Mouse (Mus musculus): ENCODE measurements around the gene Cldn15. TPM values are rescaled to one million over a fixed set of nuclear protein-coding genes. Genes with fewer than 3 reads are reported as not detected.

Gene Cldn15
- polyA plus RNA-seq, 2 experiments: 2.8 to 4.2 TPM

GRCm38 (mm10) chr5:136957250-136957649 is 9.2 kb upstream of the Cldn15 start:
- DNase-seq (ENCODE audit: low read depth in 3 of 3, low spot score in 3 of 3): no peak
- no peak for ATAC-seq (ENCODE audit: insufficient read depth)
- H3K9ac ChIP-seq (replicated peaks): no peak overlapping the region
- H3K36me3 ChIP-seq (replicated peaks; ENCODE audit: control insufficient read depth, insufficient read depth, low read depth): no peaks in the 10 kb centered on the region
- WGBS (ENCODE audit: insufficient replicate concordance): 65% methylated on average over 1 of the region's 1 CpGs
- peaks cover 10% of the 10 kb centered on the region in 2 experiments; a peak in 3 of 4 replicates for H3K4me1 ChIP-seq (replicated peaks; ENCODE audit: control insufficient read depth in 2 of 2, insufficient read depth in 2 of 2, low read length in 1 of 2)
- H3K4me3 ChIP-seq (ENCODE audit: insufficient read depth in 1 of 2, low read depth in 2 of 2, low read length in 2 of 2): no peak overlapping the region
- H3K27me3 ChIP-seq (ENCODE audit: control insufficient read depth, insufficient read depth, low read length): no peaks in the 10 kb centered on the region
- no peaks in the 10 kb centered on the region for H3K9me3 ChIP-seq (ENCODE audit: control insufficient read depth, low read length)
- H3K4me2 ChIP-seq (ENCODE audit: low read depth): no peak overlapping the region
- H3K27ac ChIP-seq: no peak overlapping the region
- TF ChIP-seq EP300 (IDR thresholded peaks at IDR 0.05; ENCODE audit: low read depth): no peak
- no peak for TF ChIP-seq CTCF (IDR thresholded peaks at IDR 0.05; ENCODE audit: low read depth)

GRCm38 (mm10) chr5:136958991-136959605 is 7.3 kb upstream of the Cldn15 start:
- H3K27me3 ChIP-seq (ENCODE audit: control insufficient read depth, insufficient read depth, low read length): no peaks in the 10 kb centered on the region
- no peak overlapping the region for H3K9ac ChIP-seq (replicated peaks)
- no peak for TF ChIP-seq CTCF (IDR thresholded peaks at IDR 0.05; ENCODE audit: low read depth)
- TF ChIP-seq EP300 (IDR thresholded peaks at IDR 0.05; ENCODE audit: low read depth): no peak
- no peak overlapping the region for H3K27ac ChIP-seq
- peaks cover 10% of the 10 kb centered on the region for H3K36me3 ChIP-seq (replicated peaks; ENCODE audit: control insufficient read depth, insufficient read depth, low read depth)
- no peaks in the 10 kb centered on the region for H3K9me3 ChIP-seq (ENCODE audit: control insufficient read depth, low read length)
- H3K4me2 ChIP-seq (ENCODE audit: low read depth): no peak overlapping the region
- DNase-seq (ENCODE audit: low read depth in 3 of 3, low spot score in 3 of 3) (no peak), ATAC-seq (ENCODE audit: insufficient read depth) (no peak)
- 65% methylated on average over 5 of the region's 5 CpGs for WGBS (ENCODE audit: insufficient replicate concordance)
- H3K4me1 ChIP-seq (replicated peaks; ENCODE audit: control insufficient read depth in 2 of 2, insufficient read depth in 2 of 2, low read length in 1 of 2): peaks cover 18% of the 10 kb centered on the region in 2 experiments
- H3K4me3 ChIP-seq (ENCODE audit: insufficient read depth in 1 of 2, low read depth in 2 of 2, low read length in 2 of 2): no peak overlapping the region

- WGBS (ENCODE audit: insufficient replicate concordance): 80% methylated on average over 6 of the region's 6 CpGs
- no peak overlapping the region for H3K4me3 ChIP-seq (ENCODE audit: insufficient read depth in 1 of 2, low read depth in 2 of 2, low read length in 2 of 2)
- TF ChIP-seq EP300 (IDR thresholded peaks at IDR 0.05; ENCODE audit: low read depth) (no peak), CTCF (IDR thresholded peaks at IDR 0.05; ENCODE audit: low read depth) (no peak)
- no peaks in the 10 kb centered on the region for H3K27me3 ChIP-seq (ENCODE audit: control insufficient read depth, insufficient read depth, low read length)
- H3K36me3 ChIP-seq (replicated peaks; ENCODE audit: control insufficient read depth, insufficient read depth, low read depth): peaks cover 13% of the 10 kb centered on the region
- ATAC-seq (ENCODE audit: insufficient read depth) (no peak), DNase-seq (ENCODE audit: low read depth in 3 of 3, low spot score in 3 of 3) (no peak)
- peaks cover 25 to 26% of the 10 kb centered on the region in 2 experiments for H3K4me1 ChIP-seq (replicated peaks; ENCODE audit: control insufficient read depth in 2 of 2, insufficient read depth in 2 of 2, low read length in 1 of 2)
- no peak overlapping the region for H3K9ac ChIP-seq (replicated peaks)
- no peak overlapping the region for H3K27ac ChIP-seq
- no peak overlapping the region for H3K4me2 ChIP-seq (ENCODE audit: low read depth)
- H3K9me3 ChIP-seq (ENCODE audit: control insufficient read depth, low read length): no peaks in the 10 kb centered on the region
Observed at GRCm38 (mm10) chr5:136960053-136960452, 6.4 kb upstream of the Cldn15 start.

GRCm38 (mm10) chr5:136961334-136961982 is 5.0 kb upstream of the Cldn15 start:
- Histone ChIP-seq H3K36me3 (replicated peaks; ENCODE audit: control insufficient read depth, insufficient read depth, low read depth) (peaks cover 19% of the 10 kb centered on the region), H3K27ac (peak overlapping the region; percentile 86), H3K27me3 (ENCODE audit: control insufficient read depth, insufficient read depth, low read length) (no peaks in the 10 kb centered on the region), H3K4me2 (ENCODE audit: low read depth) (peak overlapping the region; percentile 90), H3K9me3 (ENCODE audit: control insufficient read depth, low read length) (no peaks in the 10 kb centered on the region), H3K4me3 (ENCODE audit: insufficient read depth in 1 of 2, low read depth in 2 of 2, low read length in 2 of 2) (peak overlapping the region; percentile 80 to 82), H3K9ac (replicated peaks) (peak overlapping the region; percentile 93), H3K4me1 (replicated peaks; ENCODE audit: control insufficient read depth in 2 of 2, insufficient read depth in 2 of 2, low read length in 1 of 2) (peaks cover 39 to 40% of the 10 kb centered on the region in 2 experiments)
- WGBS (ENCODE audit: insufficient replicate concordance): 31% methylated on average over 5 of the region's 5 CpGs
- ATAC-seq (ENCODE audit: insufficient read depth) (no peak), DNase-seq (ENCODE audit: low read depth in 3 of 3, low spot score in 3 of 3) (no peak)
- TF ChIP-seq EP300 (IDR thresholded peaks at IDR 0.05; ENCODE audit: low read depth) (no peak), CTCF (IDR thresholded peaks at IDR 0.05; ENCODE audit: low read depth) (no peak)

GRCm38 (mm10) chr5:136961983-136962461 is 4.4 kb upstream of the Cldn15 start:
- DNase-seq (ENCODE audit: low read depth in 3 of 3, low spot score in 3 of 3): peak; percentile 79 to 86 (median 80)
- peak; percentile 84 for ATAC-seq (ENCODE audit: insufficient read depth)
- H3K4me1 ChIP-seq (replicated peaks; ENCODE audit: control insufficient read depth in 2 of 2, insufficient read depth in 2 of 2, low read length in 1 of 2): peaks cover 43 to 45% of the 10 kb centered on the region in 2 experiments

More at GRCm38 (mm10) chr5:136961983-136962461, 4.4 kb upstream of the Cldn15 start:
- H3K27ac ChIP-seq: peak overlapping the region; percentile 86
- H3K9ac ChIP-seq (replicated peaks): peak overlapping the region; percentile 93
- no peaks in the 10 kb centered on the region for H3K9me3 ChIP-seq (ENCODE audit: control insufficient read depth, low read length)
- peaks cover 20% of the 10 kb centered on the region for H3K36me3 ChIP-seq (replicated peaks; ENCODE audit: control insufficient read depth, insufficient read depth, low read depth)
- no peak for TF ChIP-seq CTCF (IDR thresholded peaks at IDR 0.05; ENCODE audit: low read depth)
- H3K27me3 ChIP-seq (ENCODE audit: control insufficient read depth, insufficient read depth, low read length): no peaks in the 10 kb centered on the region
- peak overlapping the region; percentile 80 to 82 for H3K4me3 ChIP-seq (ENCODE audit: insufficient read depth in 1 of 2, low read depth in 2 of 2, low read length in 2 of 2)
- WGBS (ENCODE audit: insufficient replicate concordance): under 1% methylated on average over 20 of the region's 20 CpGs
- peak overlapping the region; percentile 90 for H3K4me2 ChIP-seq (ENCODE audit: low read depth)
